Mouse (Mus musculus) mouse trophoblast stem cell (cell line): ENCODE results near the gene Pitpnc1.

Experiments
- in situ Hi-C, 2 experiments: fragments of 300-500 bp; cut with MseI, MboI; formaldehyde crosslinking; loops; 2 replicates in 1 of 2; 3 replicates in 1 of 2; pipeline ENCODE4 v1.15.1; 2025

Pitpnc1 gene

GRCm38 (mm10) chr11:107285731-107286130, 184.8 kb downstream of the Pitpnc1 start:
- in situ Hi-C loops, result no loop called here

GRCm38 (mm10) chr11:107283632-107284031, 186.9 kb downstream of the Pitpnc1 start:
- in situ Hi-C loops, result no loop called here

- in situ Hi-C loops, result no loop called here
These were observed 188.0 kb downstream of the Pitpnc1 start for GRCm38 (mm10) chr11:107282481-107282880.

- in situ Hi-C loops, result loop anchor here in 1 of 2 experiments (5.0 kb wide), 1 partner anchor 193 kb away; the partner anchor contains the start of gene Pitpnc1
These were observed 191.2 kb downstream of the Pitpnc1 start for GRCm38 (mm10) chr11:107279258-107279657.

- in situ Hi-C loops, result loop anchor here in 1 of 2 experiments (5.0 kb wide), 1 partner anchor 195 kb away; the partner anchor contains the start of gene Pitpnc1
These were observed 193.6 kb downstream of the Pitpnc1 start for GRCm38 (mm10) chr11:107276898-107277297.

- in situ Hi-C loops, result loop anchor here in 1 of 2 experiments (5.0 kb wide), 1 partner anchor 196 kb away; the partner anchor contains the start of gene Pitpnc1
These were observed 194.2 kb downstream of the Pitpnc1 start for GRCm38 (mm10) chr11:107276337-107276736.

- in situ Hi-C loops, result loop anchor here in 1 of 2 experiments (5.0 kb wide), 1 partner anchor 196 kb away; the partner anchor contains the start of gene Pitpnc1
These were observed 194.6 kb downstream of the Pitpnc1 start for GRCm38 (mm10) chr11:107275902-107276301.

GRCm38 (mm10) chr11:107274206-107274605, 196.3 kb downstream of the Pitpnc1 start:
- in situ Hi-C loops, result loop anchor here in 1 of 2 experiments (5.0 kb wide), 1 partner anchor 198 kb away; the partner anchor contains the start of gene Pitpnc1

- in situ Hi-C loops, result loop anchor here in 1 of 2 experiments (5.0 kb wide), 1 partner anchor 200 kb away; the partner anchor contains the start of gene Pitpnc1
These were observed 198.0 kb downstream of the Pitpnc1 start for GRCm38 (mm10) chr11:107272351-107272975.

GRCm38 (mm10) chr11:107270564-107270963, 199.9 kb downstream of the Pitpnc1 start:
- in situ Hi-C loops, result loop anchor here in 1 of 2 experiments (5.0 kb wide), 1 partner anchor 202 kb away; the partner anchor contains the start of gene Pitpnc1

- in situ Hi-C loops, result no loop called here
These were observed 203.0 kb downstream of the Pitpnc1 start for GRCm38 (mm10) chr11:107267522-107267921.

GRCm38 (mm10) chr11:107265861-107266260, 204.6 kb downstream of the Pitpnc1 start:
- in situ Hi-C loops, result no loop called here

GRCm38 (mm10) chr11:107264889-107265615, 205.4 kb downstream of the Pitpnc1 start:
- in situ Hi-C loops, result no loop called here

- in situ Hi-C loops, result no loop called here
These were observed 206.7 kb downstream of the Pitpnc1 start for GRCm38 (mm10) chr11:107263838-107264237.

- in situ Hi-C loops, result no loop called here
These were observed 211.1 kb downstream of the Pitpnc1 start for GRCm38 (mm10) chr11:107259428-107259827.

GRCm38 (mm10) chr11:107255185-107255584, 215.3 kb downstream of the Pitpnc1 start:
- in situ Hi-C loops, result no loop called here

- in situ Hi-C loops, result no loop called here
These were observed 216.3 kb downstream of the Pitpnc1 start for GRCm38 (mm10) chr11:107254181-107254580.

- in situ Hi-C loops, result no loop called here
These were observed 218.5 kb downstream of the Pitpnc1 start for GRCm38 (mm10) chr11:107252026-107252425.

GRCm38 (mm10) chr11:107251460-107251859, 219.0 kb downstream of the Pitpnc1 start:
- in situ Hi-C loops, result no loop called here

GRCm38 (mm10) chr11:107250882-107251281, 219.6 kb downstream of the Pitpnc1 start:
- in situ Hi-C loops, result no loop called here

- in situ Hi-C loops, result no loop called here
These were observed 221.7 kb downstream of the Pitpnc1 start for GRCm38 (mm10) chr11:107248753-107249152.

GRCm38 (mm10) chr11:107245657-107246056, 224.8 kb downstream of the Pitpnc1 start:
- in situ Hi-C loops, result no loop called here
